Mouse (Mus musculus): ENCODE data around the gene Trim40.

DNA sequence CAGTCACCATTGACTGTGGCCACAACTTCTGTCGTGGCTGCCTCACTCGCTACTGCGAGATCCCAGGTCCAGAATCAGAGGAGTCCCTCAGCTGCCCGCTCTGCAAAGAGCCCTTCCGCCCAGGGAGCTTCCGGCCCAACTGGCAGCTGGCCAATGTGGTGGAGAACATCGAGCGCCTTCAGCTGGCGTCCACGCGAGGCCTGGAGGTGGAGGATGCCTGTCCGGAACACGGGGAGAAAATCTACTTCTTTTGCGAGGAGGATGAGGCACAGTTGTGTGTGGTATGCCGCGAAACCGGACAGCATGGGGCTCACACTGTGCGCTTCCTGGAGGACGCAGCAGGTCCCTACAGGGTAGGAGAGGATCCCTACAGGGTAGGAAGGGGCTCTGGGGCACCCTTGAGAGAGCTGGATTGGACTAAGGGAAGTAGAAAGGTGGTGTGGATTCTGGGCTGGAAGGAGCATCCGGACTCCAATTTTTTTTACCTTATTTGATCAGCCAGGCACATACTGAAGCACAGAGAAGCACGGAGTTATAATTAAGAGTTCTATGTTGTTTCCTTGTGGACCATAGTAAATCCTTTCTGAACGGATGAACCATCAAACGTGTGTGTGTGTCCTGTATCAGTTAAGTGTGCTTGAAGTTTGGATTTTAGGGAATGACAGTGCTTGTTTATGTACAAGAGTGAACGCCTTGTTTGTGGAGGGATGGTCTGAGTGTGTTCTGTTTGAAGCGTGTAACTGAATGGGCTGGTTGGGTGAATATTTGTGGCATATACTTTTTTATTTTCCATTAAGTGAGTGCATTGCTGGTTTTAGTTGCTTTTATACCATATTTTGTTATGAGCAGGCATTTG lies 19.7 kb downstream of the Trim40 start:
- no peak for TF ChIP-seq POLR2A (IDR thresholded peaks at IDR 0.05; ENCODE audit: borderline replicate concordance, extremely low read depth, insufficient read depth, insufficient read length, poor library complexity, severe bottlenecking)
- TF ChIP-seq CTCF (IDR thresholded peaks at IDR 0.05; ENCODE audit: borderline replicate concordance, extremely low read depth, insufficient read depth, insufficient read length), result no peak
